Mouse (Mus musculus) lung, postnatal 14 days (tissue): ENCODE data around the gene Camk2g.
A peak's percentile ranks its signal among the peaks of the same experiment; 100 is the strongest.

ENCODE experiments used
- DNase-seq: peaks from one replicate; pipeline ENCODE4 v3.0.0; 2021

Camk2g gene

DNA sequence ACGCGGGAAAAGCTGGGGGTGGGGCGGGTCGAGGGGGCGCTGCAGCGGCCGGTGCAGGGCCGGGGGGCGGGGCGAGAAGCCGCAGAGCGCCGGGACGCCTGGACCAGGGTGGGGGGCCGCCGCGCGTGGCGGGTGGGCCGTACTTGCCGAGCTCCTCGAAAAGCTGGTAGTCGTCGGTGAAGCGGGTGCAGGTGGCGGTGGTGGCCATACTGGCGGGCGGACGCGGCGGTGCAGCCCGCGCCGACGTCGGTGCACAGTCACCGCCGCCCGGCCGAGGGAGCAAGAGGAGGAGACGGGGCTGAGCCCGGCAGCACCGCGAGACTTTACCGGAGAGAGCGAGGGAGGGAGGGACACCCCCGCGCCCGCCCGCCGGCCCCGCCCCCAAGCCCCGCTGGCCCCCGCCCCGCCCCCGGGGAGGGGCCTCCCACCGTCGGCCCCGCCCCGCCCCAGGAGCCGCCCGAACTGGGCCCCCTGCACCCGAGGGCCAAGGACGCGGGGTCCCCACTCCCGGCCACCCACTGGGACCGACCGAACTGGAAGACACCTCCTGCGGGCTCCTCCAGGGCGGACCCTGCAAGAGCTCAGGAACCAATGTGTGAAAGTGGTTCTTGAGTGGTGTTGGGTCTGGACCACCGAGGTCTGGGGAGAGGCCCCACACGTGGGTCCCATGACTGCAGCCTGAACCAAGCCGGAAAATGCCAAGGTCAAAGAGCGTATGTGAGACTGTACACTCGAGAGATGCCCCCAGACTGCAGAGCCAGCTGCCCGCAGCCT lies at the start of gene Camk2g:
Gene Camk2g, minus strand, starts transcription at position 331 of the 774 bp plus-strand sequence.
- DNase-seq = peak; percentile 82

DNA sequence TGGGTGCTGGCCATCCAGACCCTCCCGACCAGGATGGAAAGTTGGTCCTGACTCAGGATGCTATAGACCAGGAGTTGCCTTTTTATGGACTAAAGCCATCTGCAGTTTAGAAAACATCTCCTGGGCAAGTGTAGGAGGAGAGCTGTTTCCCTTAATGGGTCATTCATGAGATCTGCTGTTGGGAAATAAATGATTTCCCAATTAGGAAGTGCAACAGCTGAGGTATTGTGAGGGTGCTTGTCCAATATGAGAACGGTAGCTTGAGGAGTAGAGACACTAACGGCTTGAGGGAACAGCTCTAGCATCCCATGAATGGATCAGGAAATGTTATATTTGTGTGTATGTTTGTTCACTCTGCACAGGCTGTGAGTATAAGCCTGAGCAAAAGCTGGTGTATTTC lies 48.7 kb upstream of the Camk2g start:
- no peak for DNase-seq

DNA sequence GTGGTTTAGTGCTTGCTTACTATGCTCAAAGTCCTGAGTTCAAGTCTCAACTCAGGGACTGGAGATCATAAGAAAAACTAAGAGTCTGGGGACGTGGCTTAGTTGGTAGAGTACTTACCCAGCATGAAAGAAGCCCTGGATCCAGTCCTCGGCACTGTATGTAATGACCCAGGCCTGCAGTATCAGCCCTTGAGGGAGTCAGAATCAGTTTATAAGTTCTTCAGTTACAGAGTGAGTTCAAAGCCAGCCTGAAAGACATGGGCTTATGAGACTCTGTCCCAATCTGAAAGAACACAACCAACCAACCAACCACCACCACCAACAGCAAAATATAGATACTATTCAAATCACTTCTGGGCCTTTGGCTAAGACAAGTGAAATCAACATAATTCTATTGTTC lies 47.6 kb upstream of the Camk2g start:
- DNase-seq = no peak

DNA sequence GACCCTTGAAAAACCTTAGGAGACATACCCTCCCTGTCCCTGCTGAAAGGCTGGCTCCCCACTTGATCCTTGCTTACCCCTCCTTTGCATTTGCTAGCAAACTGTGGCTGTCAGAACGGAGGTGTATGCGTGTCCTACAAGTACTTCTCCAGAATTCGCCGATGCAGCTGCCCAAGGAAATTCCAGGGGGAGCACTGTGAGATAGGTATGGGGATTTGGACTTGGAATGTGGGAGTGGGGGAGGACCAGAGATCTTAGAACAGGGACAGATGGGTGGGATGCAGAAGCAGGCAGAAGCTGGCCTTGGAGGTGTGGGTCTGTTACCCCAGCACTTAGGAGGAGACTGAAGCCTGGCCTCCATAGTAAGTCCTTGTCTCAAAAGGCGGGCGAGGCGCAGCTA lies 43.8 kb upstream of the Camk2g start:
- DNase-seq = no peak

DNA sequence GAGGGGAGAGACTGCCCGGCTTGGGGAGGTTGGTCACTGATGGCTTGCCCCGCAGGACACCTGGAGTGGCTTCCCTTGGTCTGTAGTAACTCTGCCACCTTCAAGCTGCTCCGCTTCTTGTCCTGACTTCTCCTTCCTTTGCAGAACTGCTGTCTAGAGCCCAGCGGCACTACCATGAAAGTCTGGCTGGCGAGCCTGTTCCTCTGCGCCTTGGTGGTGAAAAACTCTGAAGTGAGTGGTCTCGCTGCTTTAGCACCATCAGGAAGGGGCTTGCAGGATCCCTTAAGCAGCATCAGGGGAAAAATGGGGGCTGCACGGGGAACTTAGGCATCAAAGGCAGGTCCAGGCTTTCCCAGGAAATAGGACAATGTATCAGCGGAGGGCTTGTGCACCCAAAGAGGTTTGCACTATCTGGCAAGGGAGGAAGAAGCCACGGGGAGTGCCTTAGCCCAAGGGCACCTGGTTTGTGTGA lies 43.1 kb upstream of the Camk2g start:
- no peak for DNase-seq

DNA sequence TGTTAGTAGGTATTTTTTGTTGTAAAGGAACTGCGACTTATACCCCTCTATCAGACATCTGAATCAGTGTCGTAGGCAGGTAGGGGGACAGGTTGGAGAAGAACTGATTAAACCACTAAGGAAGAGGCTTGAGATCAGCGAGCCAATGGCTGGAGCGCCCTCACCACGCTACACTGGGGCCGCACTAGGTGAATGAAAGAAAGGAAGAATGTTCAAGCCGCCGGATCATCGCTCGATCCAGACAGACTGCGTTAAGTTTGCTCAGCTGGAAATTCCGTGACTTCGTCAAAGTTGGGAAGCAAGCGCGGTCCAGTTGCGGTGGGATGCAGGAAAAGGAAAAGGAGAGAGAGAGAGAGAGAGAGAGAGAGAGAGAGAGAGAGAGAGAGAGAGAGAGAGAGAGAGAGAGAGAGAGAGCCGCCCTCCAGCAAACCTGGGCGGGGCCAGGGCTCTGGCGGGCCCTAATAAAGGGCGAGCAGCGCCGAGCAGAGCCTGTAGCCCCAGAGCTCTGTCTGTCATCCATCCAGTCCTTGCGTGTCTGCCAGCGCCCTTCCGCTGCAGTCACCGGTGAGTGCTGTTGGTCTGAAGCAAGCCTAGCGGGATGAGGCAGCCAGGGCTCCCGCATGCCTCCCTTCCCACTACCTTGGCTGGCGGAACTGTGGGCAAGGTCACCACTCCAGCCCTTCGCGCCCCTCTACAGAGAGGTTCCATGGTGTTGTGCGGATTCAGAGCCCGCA lies 42.5 kb upstream of the Camk2g start, which contains the start of gene Plau:
Gene Plau, plus strand, starts transcription at position 490 of the 734 bp plus-strand sequence.
- peak; percentile 67 for DNase-seq

DNA sequence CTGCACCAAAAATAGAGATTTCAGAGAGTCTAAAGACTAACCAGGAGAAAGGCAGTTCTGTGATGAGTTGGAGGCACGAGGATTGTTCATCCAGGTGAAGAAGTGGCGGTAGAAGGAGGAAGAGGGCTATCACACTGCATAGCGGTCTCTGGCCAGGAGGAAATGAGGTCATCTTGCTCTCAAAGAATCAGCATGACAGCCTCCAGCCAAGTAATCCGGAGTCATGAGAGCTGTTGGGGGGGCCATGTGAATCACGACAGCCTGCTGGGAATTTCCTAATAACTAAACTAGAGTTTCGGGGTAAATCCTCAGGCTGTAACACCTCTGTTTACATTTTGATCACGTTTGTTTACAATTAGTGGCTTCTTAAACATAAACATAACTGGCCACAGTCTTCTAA lies 40.2 kb upstream of the Camk2g start:
- DNase-seq = peak; percentile 22

DNA sequence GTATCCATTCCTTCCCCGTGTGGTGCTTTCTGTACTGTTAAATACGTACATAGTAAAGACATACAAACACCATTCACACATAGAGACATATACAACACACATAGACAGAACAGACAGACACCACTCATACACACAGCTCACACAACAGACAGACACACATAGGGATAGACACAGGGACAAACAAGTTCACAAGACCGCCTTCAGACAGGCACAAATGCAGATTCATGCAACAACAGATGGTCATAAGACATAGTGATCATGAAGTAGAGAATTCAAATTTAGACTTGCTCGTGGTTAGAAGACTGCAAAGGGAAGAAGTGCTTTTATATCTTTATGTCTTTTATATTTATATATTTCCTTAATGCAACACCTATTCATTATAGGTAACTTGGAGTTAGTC lies 39.6 kb upstream of the Camk2g start:
- no peak for DNase-seq

DNA sequence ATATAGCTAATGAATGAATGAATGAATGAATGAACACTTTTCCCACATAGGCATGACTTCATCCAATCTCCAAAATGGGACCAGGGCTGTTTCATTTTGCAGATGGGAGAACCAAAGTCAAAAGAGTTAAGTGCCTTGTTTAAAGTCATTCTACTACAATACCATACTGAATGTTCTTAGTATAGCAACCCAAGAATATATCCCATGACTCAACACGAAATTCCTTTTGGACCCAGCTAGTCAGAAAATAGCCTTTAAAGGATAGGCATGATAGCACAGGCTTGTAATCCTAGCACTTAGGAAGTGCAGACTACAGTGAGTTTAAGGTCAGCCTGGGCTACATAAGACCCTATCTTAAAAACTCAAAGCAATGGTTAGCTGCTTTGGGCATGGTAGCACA lies 38.0 kb upstream of the Camk2g start:
- DNase-seq = no peak

DNA sequence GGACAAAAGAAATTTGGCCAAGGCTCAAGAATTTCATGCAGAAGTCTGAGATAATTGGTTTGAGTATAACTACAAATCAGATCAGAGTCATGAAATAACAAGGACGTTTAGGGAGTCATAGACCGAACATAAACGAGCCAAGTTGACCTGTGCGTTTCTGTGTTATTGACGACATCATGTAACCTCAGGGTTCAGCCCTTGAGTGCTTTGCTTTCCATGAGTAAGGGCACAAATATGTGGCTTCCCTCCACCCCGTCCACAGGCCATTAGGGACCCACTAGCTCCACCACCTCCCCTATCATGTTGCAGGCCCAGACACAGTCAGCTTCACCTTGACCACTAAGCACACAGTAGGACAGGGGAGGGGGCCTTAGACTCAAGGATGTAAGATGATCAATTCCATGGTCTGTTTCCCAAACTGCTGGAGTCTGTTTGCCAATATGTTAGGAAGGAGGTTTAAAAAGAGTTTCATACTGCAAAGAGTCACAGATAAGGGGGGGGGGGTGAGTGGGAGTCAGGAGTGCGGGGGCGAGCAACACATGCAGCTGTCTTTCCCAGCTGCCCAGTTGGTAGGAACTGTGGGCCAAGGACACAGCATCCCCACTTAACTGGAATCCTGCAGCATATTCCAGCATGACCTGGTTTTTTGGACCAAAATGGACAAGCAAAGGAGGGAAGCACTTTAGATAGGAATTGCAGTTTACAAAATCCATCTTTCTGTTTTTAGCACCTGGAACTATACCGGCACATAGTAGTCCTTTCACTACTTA lies 37.4 kb upstream of the Camk2g start:
- no peak for DNase-seq

DNA sequence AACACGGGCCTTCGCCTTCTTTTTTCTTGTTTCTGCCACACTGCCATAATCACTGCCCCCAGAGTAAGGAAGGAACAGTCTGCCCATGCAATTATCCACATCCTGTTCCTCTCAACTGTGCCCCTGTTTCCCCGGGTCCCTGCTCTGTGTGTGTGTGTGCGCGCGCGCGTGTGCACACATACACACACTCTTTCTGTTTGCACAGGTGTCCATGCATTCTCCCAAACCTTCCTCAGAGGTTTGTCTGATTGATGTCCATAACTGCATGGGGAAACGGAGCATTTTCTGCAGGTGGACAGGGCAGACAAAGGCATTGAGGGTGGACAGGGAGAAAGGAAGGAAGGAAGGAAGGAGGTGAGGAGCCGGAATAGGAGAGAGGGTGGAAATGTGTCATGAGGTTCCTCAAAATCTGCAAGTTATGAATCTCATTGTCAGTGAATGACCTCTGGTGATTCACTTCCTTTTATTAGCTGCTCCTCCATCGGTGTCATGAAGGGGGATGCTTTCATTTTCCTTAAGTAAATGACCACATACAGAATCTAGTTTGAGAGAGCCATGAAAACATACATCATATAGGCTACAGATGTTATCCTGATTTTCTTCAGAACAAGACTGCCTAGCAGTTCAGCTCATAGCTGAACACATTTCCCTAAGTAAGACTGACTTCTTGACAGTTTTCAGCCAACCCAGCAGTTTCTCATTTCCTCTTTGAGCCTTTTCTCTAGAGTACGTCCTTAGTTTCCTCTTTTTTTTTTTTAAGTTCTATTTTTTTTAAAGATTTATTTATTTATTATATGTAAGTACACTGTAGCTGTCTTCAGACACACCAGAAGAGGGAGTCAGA lies 35.9 kb upstream of the Camk2g start:
- DNase-seq = no peak

DNA sequence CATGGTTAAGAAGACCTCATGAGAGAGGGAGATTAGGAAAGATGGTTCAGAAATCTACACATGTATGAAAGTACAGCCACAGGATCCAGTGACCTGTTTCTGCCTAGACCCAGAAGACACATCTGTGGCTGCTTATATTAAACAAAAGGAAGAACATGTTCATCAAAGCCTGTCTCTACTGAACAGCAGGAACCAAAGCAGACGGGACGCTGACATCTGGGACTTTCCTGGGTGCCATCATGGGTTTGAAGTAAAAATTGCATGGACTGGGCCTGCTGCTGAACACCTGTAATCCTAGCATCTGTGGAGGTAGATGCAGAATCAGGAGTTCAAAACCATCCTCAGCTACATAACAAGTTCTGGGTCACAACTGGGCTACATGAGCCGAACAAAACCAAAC lies 34.6 kb upstream of the Camk2g start:
- DNase-seq = no peak

DNA sequence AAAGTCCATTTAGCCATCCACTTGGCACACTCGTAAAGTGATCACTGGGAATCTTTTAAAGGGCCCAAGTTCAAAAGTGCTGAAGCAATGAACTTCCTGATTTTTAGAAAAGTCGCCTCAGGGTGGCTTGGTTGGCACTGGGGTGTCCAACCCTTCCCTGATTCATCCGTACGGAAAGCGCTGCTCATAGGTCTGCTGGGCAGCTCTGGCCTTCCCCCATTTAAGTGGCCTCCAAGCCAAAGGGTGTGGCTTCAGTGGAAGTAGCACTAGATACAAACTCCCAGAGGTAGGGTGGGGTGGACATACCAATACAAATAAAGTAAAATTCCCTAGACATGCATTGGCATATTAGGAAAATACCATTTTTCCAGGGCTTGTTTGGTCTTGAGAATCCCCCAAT lies 33.6 kb upstream of the Camk2g start:
- no peak for DNase-seq

DNA sequence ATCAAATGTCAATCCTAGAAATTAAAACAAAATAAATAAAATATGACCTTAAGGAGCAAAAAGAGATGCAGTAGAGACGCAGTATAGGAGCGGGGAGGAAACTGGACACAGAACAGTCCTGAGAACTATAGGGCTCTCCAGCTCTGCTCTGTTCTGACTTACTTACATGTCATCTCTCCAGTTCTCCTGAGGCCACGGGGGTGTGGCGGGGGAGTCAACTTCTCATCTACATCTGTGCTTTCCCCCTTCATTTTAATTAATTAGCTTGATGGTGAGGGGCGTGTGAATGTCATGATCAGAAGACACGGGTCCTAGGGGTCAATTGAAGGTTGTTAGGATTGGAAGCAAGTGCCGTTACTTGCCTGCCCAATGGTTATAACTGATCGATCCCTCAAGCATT lies 33.2 kb upstream of the Camk2g start:
- DNase-seq = no peak

DNA sequence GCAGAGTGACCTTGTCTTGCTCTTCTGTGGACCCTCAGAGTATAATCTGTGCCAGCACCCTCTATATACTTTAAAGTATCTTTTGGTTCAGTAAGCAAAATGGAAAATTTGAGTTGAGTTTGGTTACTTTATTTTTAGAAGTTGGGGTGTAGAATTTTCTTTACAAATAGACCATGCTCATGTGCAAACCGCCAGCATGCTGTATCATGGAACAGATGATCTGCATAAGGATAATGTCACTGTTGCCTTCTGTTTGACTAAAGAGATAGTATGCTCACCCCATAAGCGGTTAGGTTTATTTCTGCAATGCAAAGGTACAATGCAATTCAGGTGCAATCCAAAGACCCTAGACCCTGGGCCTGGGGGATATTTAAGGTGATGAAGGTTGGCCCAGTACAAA lies 31.6 kb upstream of the Camk2g start:
- no peak for DNase-seq

DNA sequence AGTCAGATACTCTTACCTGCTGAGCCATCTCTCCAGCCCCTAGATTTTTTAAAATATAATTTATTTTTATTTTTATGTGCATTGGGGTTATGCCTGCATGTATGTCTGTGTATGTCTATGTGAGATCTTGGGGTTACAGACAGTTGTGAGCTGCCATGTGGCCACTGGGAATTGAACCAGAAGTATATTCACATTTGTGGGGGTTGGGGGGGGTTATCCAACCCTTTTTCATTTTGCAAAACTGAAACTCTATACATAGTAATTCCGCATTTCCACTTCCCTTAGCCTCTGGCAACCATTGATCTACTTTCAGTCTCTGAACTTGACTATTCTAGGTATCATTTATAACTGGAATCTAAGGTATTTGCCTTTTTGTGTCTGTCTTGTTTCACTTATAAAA lies 30.6 kb upstream of the Camk2g start:
- no peak for DNase-seq

DNA sequence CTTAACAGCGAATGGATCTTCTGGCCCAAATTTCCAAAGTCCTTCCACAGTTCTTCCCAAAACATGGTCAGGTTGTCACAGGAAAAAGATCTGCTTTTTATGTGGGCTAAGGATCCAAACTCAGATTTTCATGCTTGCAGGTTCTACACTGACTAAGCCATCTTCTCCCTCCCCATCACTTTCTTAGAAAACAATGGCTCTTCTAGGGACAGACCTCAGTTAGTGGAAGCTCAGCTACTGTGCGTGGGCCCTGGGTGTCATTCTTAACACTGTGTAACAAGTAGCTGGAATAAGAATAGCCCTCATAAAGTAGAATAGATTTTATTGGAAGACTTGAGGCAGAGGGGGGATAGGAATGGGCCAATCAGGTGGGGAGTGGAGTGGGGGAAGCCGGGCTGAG lies 21.6 kb upstream of the Camk2g start:
- DNase-seq = no peak

DNA sequence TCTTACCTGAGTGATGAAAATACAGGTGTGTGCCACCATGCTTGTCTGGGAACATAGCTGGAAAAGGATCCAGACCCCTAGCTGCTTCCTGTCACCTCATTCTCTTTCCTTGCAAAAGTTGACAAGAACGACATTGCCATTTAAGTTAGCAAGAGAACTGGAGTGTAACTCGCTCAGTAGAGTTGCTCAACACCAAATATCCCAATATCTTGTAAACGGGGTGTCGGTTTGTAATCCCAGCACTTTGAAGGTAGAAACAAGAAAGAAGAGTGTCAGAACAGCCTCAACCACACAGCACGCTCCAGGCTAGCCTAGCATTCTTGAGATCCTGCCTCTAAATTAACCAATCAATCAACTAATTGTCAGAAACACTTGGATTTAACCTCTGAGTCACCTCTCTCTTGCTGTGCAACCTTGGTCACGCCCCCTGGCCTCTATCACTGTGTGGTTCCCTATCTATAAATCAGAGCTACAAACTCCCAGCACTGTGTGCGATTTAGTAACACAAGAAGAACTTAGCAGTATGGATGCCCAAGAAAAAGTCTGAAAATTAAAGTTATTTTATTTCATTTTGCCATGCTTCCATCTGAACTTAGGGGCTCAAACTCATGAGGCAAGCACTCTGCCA lies 18.0 kb upstream of the Camk2g start:
- no peak for DNase-seq

DNA sequence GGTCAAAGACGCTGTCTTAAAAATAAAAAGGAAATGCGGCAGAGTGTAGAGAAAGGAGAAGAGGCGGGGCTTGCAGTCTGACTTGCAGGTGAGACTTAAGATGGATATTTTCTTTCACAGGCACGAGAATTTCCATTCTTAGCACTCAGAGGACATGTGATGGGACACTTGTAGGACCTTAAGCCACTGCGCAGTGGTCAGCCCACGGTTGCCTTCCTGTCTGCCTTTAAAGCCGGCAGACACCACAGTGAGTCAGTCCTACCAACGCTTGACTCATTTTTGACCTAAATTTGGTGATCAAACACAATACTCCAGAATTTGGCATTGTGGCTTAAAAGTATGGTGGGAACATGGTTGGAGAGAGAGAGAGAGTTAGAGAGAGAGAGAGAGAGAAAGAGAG lies 17.3 kb upstream of the Camk2g start:
- DNase-seq = no peak

DNA sequence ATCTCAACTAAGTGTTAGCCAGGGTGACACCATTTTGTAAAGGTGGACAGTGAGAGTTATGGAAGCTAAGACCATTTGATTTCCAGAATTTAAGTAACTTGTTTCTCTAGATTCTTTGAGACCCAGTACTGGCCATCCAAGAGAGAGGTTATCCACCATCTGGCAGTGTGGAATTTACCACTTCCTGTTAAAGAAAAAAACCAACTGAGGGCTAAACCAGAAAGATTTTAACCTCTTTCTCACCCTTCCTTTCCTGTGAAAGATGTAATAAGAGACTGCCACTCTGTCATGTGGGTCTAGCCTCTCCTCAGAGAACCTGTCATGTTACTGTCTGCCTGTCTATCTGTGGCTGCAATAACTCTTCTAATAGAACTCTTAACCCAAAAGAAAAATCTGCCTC lies 15.9 kb upstream of the Camk2g start:
- DNase-seq = no peak

DNA sequence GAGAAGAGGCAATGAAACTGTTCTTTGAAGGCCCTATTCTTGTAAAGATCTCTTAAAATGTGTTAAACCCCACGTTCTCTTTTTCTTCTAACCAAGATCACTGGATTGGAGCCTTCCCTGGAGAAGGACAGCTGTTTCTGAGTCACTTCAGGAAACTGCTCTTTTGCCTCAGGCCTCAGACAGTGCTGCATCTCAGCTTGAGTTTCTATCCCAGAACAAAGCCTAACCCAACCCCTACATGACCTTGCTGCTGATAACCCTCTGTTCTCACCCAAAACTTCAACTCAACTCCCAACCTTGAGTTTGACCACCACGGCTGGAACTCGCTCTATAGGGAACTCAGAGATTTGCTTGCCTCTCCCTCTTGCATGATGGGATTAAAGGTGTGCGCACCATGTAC lies 15.5 kb upstream of the Camk2g start:
- no peak for DNase-seq
